9 mouse cellular contexts compared by ENCODE assay signal in genomic region chr17:56758132-56758531, GRCm38 (mm10). TPM values are rescaled to one million over a fixed set of nuclear protein-coding genes. Genes with fewer than 3 reads are reported as not detected.
A peak's percentile ranks its signal among the peaks of the same experiment; 100 is the strongest.
DNase-seq lines count a peak whose midpoint lies in the region; ATAC-seq lines count a peak whose summit lies in the region.
"Had no signal": no experiment of that assay in that cellular context is flagged by ENCODE, and none has a peak within 500 bp of the region (broad histone marks: within the 10 kb centered on the region; RNA-seq: fewer than 3 reads in every experiment).

No protein-coding gene starts in this region.

- H3K27ac ChIP-seq in embryonic facial prominence, embryonic 12.5 days = no peak overlapping the region
- no peak overlapping the region for H3K27ac ChIP-seq in limb, embryonic 11.5 days (replicated peaks; ENCODE audit: low read depth, low read length)
- no peak overlapping the region for H3K27ac ChIP-seq in midbrain, embryonic 12.5 days (replicated peaks)
- H3K27ac ChIP-seq: macrophage had no signal

- no peak overlapping the region for H3K4me3 ChIP-seq in embryonic facial prominence, embryonic 12.5 days
- no peak overlapping the region for H3K4me3 ChIP-seq in limb, embryonic 11.5 days (ENCODE audit: low read depth, low read length)
- H3K4me3 ChIP-seq in midbrain, embryonic 12.5 days = no peak overlapping the region

- peaks cover 63% of the 10 kb centered on the region for H3K27me3 ChIP-seq in embryonic facial prominence, embryonic 12.5 days
- peaks cover 40% of the 10 kb centered on the region for H3K27me3 ChIP-seq in limb, embryonic 11.5 days (ENCODE audit: control insufficient read depth, insufficient read depth, low read length)
- H3K27me3 ChIP-seq in midbrain, embryonic 12.5 days = peaks cover 83% of the 10 kb centered on the region
- H3K27me3 ChIP-seq in splenic B cell, adult 2 months (ENCODE audit: control insufficient read depth, insufficient read depth, low read length, poor library complexity, severe bottlenecking) = no peaks in the 10 kb centered on the region

- H3K9ac ChIP-seq in embryonic facial prominence, embryonic 12.5 days = no peak overlapping the region
- no peak overlapping the region for H3K9ac ChIP-seq in limb, embryonic 11.5 days (ENCODE audit: low read length)
- H3K9ac ChIP-seq in midbrain, embryonic 12.5 days (replicated peaks) = no peak overlapping the region

- peak; percentile 55 for DNase-seq in cerebellum, adult 11 months
- DNase-seq in adrenal gland, adult 2 months = peak; percentile 62
- peak; percentile 87 for DNase-seq in induced T-regulatory cell, adult 2 months (ENCODE audit: low read depth)
- peak; percentile 77 for DNase-seq in limb, embryonic 11.5 days (ENCODE audit: low spot score)
- DNase-seq in splenic B cell, adult 2 months (ENCODE audit: low read depth, low spot score) = peak; percentile 82

- no peaks in the 10 kb centered on the region for H3K9me3 ChIP-seq in embryonic facial prominence, embryonic 12.5 days
- H3K9me3 ChIP-seq in limb, embryonic 11.5 days (ENCODE audit: control insufficient read depth, low read length) = no peaks in the 10 kb centered on the region
- no peaks in the 10 kb centered on the region for H3K9me3 ChIP-seq in midbrain, embryonic 12.5 days

- peaks cover 42% of the 10 kb centered on the region for H3K4me1 ChIP-seq in embryonic facial prominence, embryonic 12.5 days
- H3K4me1 ChIP-seq in limb, embryonic 11.5 days (ENCODE audit: control insufficient read depth, insufficient read depth, low read length) = peaks cover 37% of the 10 kb centered on the region; the same call in 1 of the 2 replicates
- peaks cover 35% of the 10 kb centered on the region for H3K4me1 ChIP-seq in midbrain, embryonic 12.5 days

- WGBS in embryonic facial prominence, embryonic 12.5 days = 5% methylated on average over 12 of the region's 12 CpGs
- 7% methylated on average over 12 of the region's 12 CpGs for WGBS in limb, embryonic 11.5 days
- 4% methylated on average over 12 of the region's 12 CpGs for WGBS in midbrain, embryonic 12.5 days

- no peak for ATAC-seq in cerebellum, adult (ENCODE audit: insufficient number of reproducible peaks, low FRiP score, low TSS enrichment)
- no peak for ATAC-seq in embryonic facial prominence, embryonic 12.5 days (ENCODE audit: insufficient number of reproducible peaks, insufficient read depth, low FRiP score, low TSS enrichment)
- no peak for ATAC-seq in limb, embryonic 11.5 days (ENCODE audit: insufficient number of reproducible peaks, low FRiP score, low TSS enrichment, low read depth)
- ATAC-seq in midbrain, embryonic 12.5 days (ENCODE audit: low FRiP score, low read depth) = no peak

- peak overlapping the region; percentile 99; the same call in 1 of the 2 replicates for H3K4me2 ChIP-seq in embryonic facial prominence, embryonic 12.5 days (replicated peaks)
- H3K4me2 ChIP-seq in limb, embryonic 11.5 days (ENCODE audit: low read depth, severe bottlenecking) = no peak overlapping the region
- H3K4me2 ChIP-seq in midbrain, embryonic 12.5 days (replicated peaks) = 0 out of 2 replicates have a peak overlapping the region, but pooled peaks have one; percentile 57

- no peaks in the 10 kb centered on the region for H3K36me3 ChIP-seq in embryonic facial prominence, embryonic 12.5 days
- no peaks in the 10 kb centered on the region for H3K36me3 ChIP-seq in limb, embryonic 11.5 days (ENCODE audit: control insufficient read depth, insufficient read depth, low read length)
- no peaks in the 10 kb centered on the region for H3K36me3 ChIP-seq in midbrain, embryonic 12.5 days
- H3K36me3 ChIP-seq in splenic B cell, adult 2 months (ENCODE audit: control insufficient read depth, insufficient read depth, low read length, poor library complexity, severe bottlenecking) = no peaks in the 10 kb centered on the region

RNA-seq across cellular contexts. Expression of gene Nrtn, which starts 0.8 kb away (rescaled TPM):
- total RNA-seq in adrenal gland, adult 2 months (2021) = 1 to 10 TPM; 3.2 to 3.9 TPM
- polyA plus RNA-seq in adrenal gland, adult 2 months (2012; rRNA removed) = 53.9 and 64.0 TPM in 2 replicates
- 10.9 and 11.9 TPM in 2 replicates for polyA plus RNA-seq in embryonic facial prominence, embryonic 12.5 days (2016; fragmentation: Nextera tagmentation; extraction: Ambion mirVana)
- 19.0 and 19.9 TPM in 2 replicates for polyA plus RNA-seq in limb, embryonic 11.5 days (2014; fragmentation: Nextera tagmentation; extraction: Ambion mirVana)
- 6.7 and 8.8 TPM in 2 replicates for polyA plus RNA-seq in midbrain, embryonic 12.5 days (2016; fragmentation: Nextera tagmentation; extraction: Ambion mirVana)
- polyA plus RNA-seq: macrophage had no signal

RNA-seq across cellular contexts. Expression of gene Dus3l, which starts 6.4 kb away (rescaled TPM):
- 10 to 100 TPM; 30.0 to 36.2 TPM for total RNA-seq in adrenal gland, adult 2 months (2021)
- 104 and 121 TPM in 2 replicates for polyA plus RNA-seq in adrenal gland, adult 2 months (2012; rRNA removed)
- polyA plus RNA-seq in embryonic facial prominence, embryonic 12.5 days (2016; fragmentation: Nextera tagmentation; extraction: Ambion mirVana) = 44.1 and 47.2 TPM in 2 replicates
- 37.3 and 38.2 TPM in 2 replicates for polyA plus RNA-seq in limb, embryonic 11.5 days (2014; fragmentation: Nextera tagmentation; extraction: Ambion mirVana)
- 48.7 and 53.9 TPM in 2 replicates for polyA plus RNA-seq in midbrain, embryonic 12.5 days (2016; fragmentation: Nextera tagmentation; extraction: Ambion mirVana)

RNA-seq across cellular contexts. Expression of gene Prr22, which starts 11.9 kb away (rescaled TPM):
- under 1 TPM; 0.43 to 0.73 TPM for total RNA-seq in adrenal gland, adult 2 months (2021)
- polyA plus RNA-seq in adrenal gland, adult 2 months (2012; rRNA removed) = 4.7 and 5.6 TPM in 2 replicates
- 1.4 TPM in 2 replicates for polyA plus RNA-seq in embryonic facial prominence, embryonic 12.5 days (2016; fragmentation: Nextera tagmentation; extraction: Ambion mirVana)
- 1.2 TPM in 2 replicates for polyA plus RNA-seq in limb, embryonic 11.5 days (2014; fragmentation: Nextera tagmentation; extraction: Ambion mirVana)
- polyA plus RNA-seq in midbrain, embryonic 12.5 days (2016; fragmentation: Nextera tagmentation; extraction: Ambion mirVana) = 2.0 TPM in 2 replicates
- polyA plus RNA-seq: macrophage had no signal

RNA-seq across cellular contexts. Expression of gene Vmac, which starts 40.3 kb away (rescaled TPM):
- total RNA-seq in adrenal gland, adult 2 months (2021) = 10 to 100 TPM; 26.8 to 31.6 TPM
- polyA plus RNA-seq in adrenal gland, adult 2 months (2012; rRNA removed) = 50.2 and 57.3 TPM in 2 replicates
- polyA plus RNA-seq in embryonic facial prominence, embryonic 12.5 days (2016; fragmentation: Nextera tagmentation; extraction: Ambion mirVana) = 19.4 and 20.8 TPM in 2 replicates
- 19.7 and 21.1 TPM in 2 replicates for polyA plus RNA-seq in limb, embryonic 11.5 days (2014; fragmentation: Nextera tagmentation; extraction: Ambion mirVana)
- 15.4 and 18.2 TPM in 2 replicates for polyA plus RNA-seq in midbrain, embryonic 12.5 days (2016; fragmentation: Nextera tagmentation; extraction: Ambion mirVana)

RNA-seq across cellular contexts. Expression of gene Ndufa11, which starts 40.6 kb away (rescaled TPM):
- 100 to 1,000 TPM; 263 to 339 TPM for total RNA-seq in adrenal gland, adult 2 months (2021)
- 862 and 877 TPM in 2 replicates for polyA plus RNA-seq in adrenal gland, adult 2 months (2012; rRNA removed)
- polyA plus RNA-seq in embryonic facial prominence, embryonic 12.5 days (2016; fragmentation: Nextera tagmentation; extraction: Ambion mirVana) = 371 and 409 TPM in 2 replicates
- 413 and 428 TPM in 2 replicates for polyA plus RNA-seq in limb, embryonic 11.5 days (2014; fragmentation: Nextera tagmentation; extraction: Ambion mirVana)
- 325 and 338 TPM in 2 replicates for polyA plus RNA-seq in midbrain, embryonic 12.5 days (2016; fragmentation: Nextera tagmentation; extraction: Ambion mirVana)
